Mouse (Mus musculus): ENCODE measurements around the gene Slc26a3.

DNA sequence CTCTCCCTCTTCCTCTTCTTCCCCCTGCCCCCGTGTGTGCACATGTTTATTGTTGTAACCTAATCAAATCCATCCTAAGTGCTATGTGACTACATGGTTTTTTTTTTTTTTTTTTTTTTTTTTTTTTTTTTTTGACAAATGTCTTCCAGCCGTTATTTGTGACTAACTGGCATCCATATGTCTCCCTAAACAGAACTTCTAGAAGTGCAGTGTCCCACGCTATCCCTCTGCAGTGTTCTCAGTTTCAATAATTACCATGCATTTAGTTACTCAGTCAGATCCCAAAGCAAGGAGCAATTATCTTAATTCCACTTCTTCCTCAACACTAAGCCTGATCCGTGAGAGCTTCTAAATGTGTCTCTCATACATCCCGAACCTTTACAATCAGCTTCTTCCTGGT, 120.5 kb downstream of the Slc26a3 start:
- TF ChIP-seq POLR2A (IDR thresholded peaks at IDR 0.05; ENCODE audit: insufficient read depth, low read length) (no peak), CTCF (IDR thresholded peaks at IDR 0.05; ENCODE audit: low read depth, low read length) (no peak)

Measured in ES-Bruce4 (cell line).